Mouse (Mus musculus): ENCODE data around the gene Hoxc5.

GRCm38 (mm10) chr15:102942739-102943467 is 24.3 kb upstream of the Hoxc5 start:
- TF ChIP-seq CTCF (IDR thresholded peaks at IDR 0.05; ENCODE audit: control insufficient read depth, insufficient read depth, insufficient read length) (peak; percentile 95), MAX (IDR thresholded peaks at IDR 0.05) (peak; percentile 64), USF1 (IDR thresholded peaks at IDR 0.05; ENCODE audit: low read depth) (no peak), MYOD1 (IDR thresholded peaks at IDR 0.05; ENCODE audit: control insufficient read depth, insufficient read length, low read depth) (no peak), MYOG (IDR thresholded peaks at IDR 0.05; ENCODE audit: control insufficient read depth, extremely low read depth, insufficient read length) (no peak), CEBPB (IDR thresholded peaks at IDR 0.05; ENCODE audit: low read depth) (no peak)

Data from C2C12 (cell line).